Mouse (Mus musculus): ENCODE results near the gene Polr3c. TPM values are rescaled to one million over a fixed set of nuclear protein-coding genes. Genes with fewer than 3 reads are reported as not detected.

Gene Polr3c
- polyA plus RNA-seq, 1 experiment: 36.5 TPM

DNA sequence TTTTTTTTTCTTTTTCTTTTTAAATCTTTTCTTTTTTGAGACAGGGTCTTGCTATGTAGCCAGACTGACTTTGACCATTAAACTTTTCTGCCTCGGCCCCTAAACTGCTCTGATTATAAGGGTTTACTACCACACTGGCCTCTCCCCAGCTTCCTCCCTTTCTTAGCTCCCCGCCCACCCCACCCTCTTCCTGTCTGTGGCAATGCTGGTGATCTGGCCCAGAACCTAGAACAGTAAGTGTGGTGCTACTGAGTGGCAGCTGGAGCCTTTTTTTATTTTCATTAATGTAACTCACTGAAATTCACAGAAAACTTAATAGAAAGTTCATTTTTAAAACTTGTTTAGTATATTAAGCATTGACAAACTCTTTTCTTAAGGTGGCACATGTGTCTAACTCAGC lies 11.6 kb downstream of the Polr3c start:
- H3K4me3 ChIP-seq (ENCODE audit: insufficient read depth, low read length): no peak overlapping the region
- TF ChIP-seq CTCF (IDR thresholded peaks at IDR 0.05; ENCODE audit: extremely low read depth, insufficient read depth, low read length) (no peak), POLR2A (IDR thresholded peaks at IDR 0.05; ENCODE audit: extremely low read depth, insufficient read depth, low read length) (no peak)
- H3K4me1 ChIP-seq (ENCODE audit: control insufficient read depth, insufficient read depth, low read length): no peaks in the 10 kb centered on the region
- H3K27ac ChIP-seq (ENCODE audit: insufficient read depth, low read length): no peak overlapping the region

DNA sequence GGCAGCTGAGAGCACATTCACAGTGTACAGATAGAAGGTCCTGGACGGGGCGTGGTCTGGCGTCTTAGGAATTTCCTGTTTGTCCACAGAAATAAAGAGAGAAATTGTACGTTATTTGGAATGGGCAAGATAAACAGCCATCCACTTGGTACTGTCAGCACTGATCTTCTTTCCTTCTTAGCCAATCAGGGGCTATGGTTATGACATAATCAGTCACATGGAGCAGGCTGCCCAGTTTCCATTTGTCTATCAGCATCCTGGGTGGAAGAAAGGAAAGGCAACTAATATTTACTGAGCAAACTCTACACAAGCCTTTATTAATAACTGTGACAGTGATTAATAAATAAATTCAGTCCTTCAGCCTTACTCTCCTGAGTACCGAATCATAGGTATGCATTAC lies 13.1 kb downstream of the Polr3c start:
- Histone ChIP-seq H3K27ac (ENCODE audit: insufficient read depth, low read length) (no peak overlapping the region), H3K4me1 (ENCODE audit: control insufficient read depth, insufficient read depth, low read length) (no peaks in the 10 kb centered on the region), H3K4me3 (ENCODE audit: insufficient read depth, low read length) (no peak overlapping the region)
- TF ChIP-seq CTCF (IDR thresholded peaks at IDR 0.05; ENCODE audit: extremely low read depth, insufficient read depth, low read length): no peak
- TF ChIP-seq POLR2A (IDR thresholded peaks at IDR 0.05; ENCODE audit: extremely low read depth, insufficient read depth, low read length): no peak

DNA sequence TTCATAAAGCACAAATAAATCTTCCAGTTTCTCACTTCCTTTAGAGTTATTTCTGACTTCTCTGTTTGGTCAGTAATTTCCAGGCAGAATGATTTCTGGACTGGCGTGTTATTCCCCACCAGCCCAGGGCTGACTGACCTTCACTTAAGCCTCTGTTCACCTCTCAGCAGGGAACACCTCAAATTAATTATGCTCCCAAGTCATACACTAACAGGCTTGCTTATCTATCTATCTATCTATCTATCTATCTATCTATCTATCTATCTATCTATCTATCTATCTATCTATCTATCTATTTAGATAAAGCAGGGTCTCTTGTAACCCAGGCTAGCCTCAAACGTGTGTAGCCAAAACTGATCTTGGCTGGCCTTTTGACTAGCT lies 18.8 kb downstream of the Polr3c start:
- peak overlapping the region; percentile 43; the same call in 1 of the 2 replicates for H3K4me3 ChIP-seq (ENCODE audit: insufficient read depth, low read length)
- no peak for TF ChIP-seq POLR2A (IDR thresholded peaks at IDR 0.05; ENCODE audit: extremely low read depth, insufficient read depth, low read length)
- TF ChIP-seq CTCF (IDR thresholded peaks at IDR 0.05; ENCODE audit: extremely low read depth, insufficient read depth, low read length): no peak

DNA sequence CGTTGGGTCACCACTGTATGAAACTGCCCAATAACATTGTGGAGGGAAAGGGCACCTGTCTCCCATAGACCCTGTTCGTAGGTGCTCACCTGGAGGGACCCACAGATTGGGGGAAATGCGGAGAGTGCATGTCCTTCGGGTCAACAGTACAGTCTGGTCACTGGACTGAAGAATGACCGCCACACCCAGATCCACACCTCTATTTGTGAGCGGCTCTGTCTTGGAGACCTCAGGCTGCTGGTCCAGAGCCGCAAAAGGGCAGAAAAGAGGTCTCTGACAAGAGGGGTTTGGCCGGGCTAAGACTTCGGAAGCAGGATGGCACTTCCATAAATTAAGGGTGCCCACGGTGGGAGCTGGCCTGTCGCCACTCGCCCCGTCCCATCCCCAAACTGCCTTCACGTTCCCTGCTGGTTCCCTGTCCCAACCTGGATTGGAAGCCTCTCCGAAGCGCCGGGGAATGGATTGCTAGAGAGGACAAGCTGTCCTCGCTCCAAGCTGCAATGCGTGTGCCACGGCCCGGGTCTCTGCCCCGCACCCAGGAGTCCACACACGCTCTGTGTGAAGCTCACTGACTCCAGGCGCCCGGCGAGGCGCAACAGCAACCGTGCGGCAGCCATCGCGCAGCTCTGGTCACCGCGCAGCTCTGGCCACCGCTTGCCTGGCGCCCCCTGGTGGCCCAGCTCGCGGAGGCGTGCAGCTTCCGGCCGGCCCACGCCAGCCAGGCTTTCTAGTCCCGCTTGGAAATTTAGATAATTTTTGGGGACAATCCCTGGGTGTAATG lies 19.3 kb downstream of the Polr3c start, which contains the start of gene Nudt17:
Gene Nudt17, minus strand, starts transcription at position 660 of the 781 bp plus-strand sequence.
- Histone ChIP-seq H3K4me3 (ENCODE audit: insufficient read depth, low read length) (peak within 1 kb of the TSS; percentile 43), H3K27ac (ENCODE audit: insufficient read depth, low read length) (no peak within 1 kb of the TSS), H3K4me1 (ENCODE audit: control insufficient read depth, insufficient read depth, low read length) (no peaks in the 10 kb centered on the region)
- TF ChIP-seq CTCF (IDR thresholded peaks at IDR 0.05; ENCODE audit: extremely low read depth, insufficient read depth, low read length): peak; percentile 59
- no peak for TF ChIP-seq POLR2A (IDR thresholded peaks at IDR 0.05; ENCODE audit: extremely low read depth, insufficient read depth, low read length)

More for the DNA sequence above, 18.8 kb downstream of the Polr3c start:
- Histone ChIP-seq H3K27ac (ENCODE audit: insufficient read depth, low read length) (no peak overlapping the region), H3K4me1 (ENCODE audit: control insufficient read depth, insufficient read depth, low read length) (no peaks in the 10 kb centered on the region)

DNA sequence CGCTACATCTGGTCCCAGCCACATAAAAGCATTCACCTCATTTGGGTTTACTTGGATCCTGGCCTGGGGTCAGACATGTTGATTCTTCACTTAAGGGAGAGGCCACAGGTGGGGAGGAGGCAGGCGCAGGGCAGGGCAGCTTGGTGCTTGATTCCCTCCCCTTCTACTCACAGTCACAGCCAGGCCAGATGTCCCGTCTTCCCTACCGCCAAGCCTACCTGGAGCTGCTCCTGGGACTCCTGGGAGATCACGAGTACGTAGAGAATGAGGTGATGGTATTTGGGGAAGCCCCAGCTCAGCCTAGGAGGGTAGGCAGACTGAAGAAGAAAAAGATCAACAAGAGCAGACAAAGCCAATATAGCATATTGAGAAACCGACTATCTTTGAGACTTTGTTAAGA lies 20.4 kb downstream of the Polr3c start:
- H3K4me1 ChIP-seq (ENCODE audit: control insufficient read depth, insufficient read depth, low read length): no peaks in the 10 kb centered on the region
- no peak overlapping the region for H3K4me3 ChIP-seq (ENCODE audit: insufficient read depth, low read length)
- no peak for TF ChIP-seq CTCF (IDR thresholded peaks at IDR 0.05; ENCODE audit: extremely low read depth, insufficient read depth, low read length)
- no peak for TF ChIP-seq POLR2A (IDR thresholded peaks at IDR 0.05; ENCODE audit: extremely low read depth, insufficient read depth, low read length)
- no peak overlapping the region for H3K27ac ChIP-seq (ENCODE audit: insufficient read depth, low read length)

DNA sequence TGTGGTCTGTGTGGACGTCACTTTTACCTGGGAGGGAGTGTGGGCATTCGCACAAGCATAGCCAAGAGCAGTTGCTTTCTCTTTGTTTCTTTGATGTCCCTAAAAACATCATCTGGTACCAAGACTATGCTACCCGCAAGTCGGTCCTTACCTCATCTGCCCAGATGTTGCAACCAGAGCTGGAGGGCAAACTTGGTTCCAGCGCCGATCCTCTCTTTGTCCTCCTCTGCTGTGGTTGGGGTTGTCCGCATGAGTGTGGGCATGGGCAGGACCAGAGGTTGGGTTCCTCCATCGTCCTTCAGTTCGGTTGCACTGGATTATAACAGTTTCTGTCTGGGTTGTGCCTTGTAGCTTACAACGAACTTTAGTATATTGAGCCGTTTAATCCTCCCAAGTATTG lies 21.2 kb downstream of the Polr3c start:
- Histone ChIP-seq H3K4me3 (ENCODE audit: insufficient read depth, low read length) (no peak overlapping the region), H3K27ac (ENCODE audit: insufficient read depth, low read length) (no peak overlapping the region), H3K4me1 (ENCODE audit: control insufficient read depth, insufficient read depth, low read length) (no peaks in the 10 kb centered on the region)
- TF ChIP-seq POLR2A (IDR thresholded peaks at IDR 0.05; ENCODE audit: extremely low read depth, insufficient read depth, low read length): no peak
- no peak for TF ChIP-seq CTCF (IDR thresholded peaks at IDR 0.05; ENCODE audit: extremely low read depth, insufficient read depth, low read length)

DNA sequence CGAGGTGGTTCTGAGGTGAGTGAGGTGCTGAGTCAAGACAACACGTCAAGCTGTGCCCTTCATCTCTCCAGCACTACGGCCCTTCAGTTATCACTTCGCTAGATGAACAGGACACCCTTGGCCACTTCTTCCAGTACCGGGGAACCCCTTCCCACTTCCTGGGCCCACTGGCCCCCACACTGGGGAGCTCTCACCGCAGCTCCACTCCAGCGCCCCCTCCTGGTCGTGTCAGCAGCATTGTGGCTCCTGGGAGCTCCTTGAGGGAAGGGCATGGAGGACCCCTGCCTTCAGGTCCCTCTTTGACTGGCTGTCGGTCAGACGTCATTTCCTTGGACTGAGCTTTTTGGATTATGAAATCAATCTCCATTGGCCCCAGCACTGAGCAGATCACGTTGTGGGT lies 22.6 kb downstream of the Polr3c start:
- Histone ChIP-seq H3K27ac (ENCODE audit: insufficient read depth, low read length) (no peak overlapping the region), H3K4me1 (ENCODE audit: control insufficient read depth, insufficient read depth, low read length) (no peaks in the 10 kb centered on the region), H3K4me3 (ENCODE audit: insufficient read depth, low read length) (no peak overlapping the region)
- TF ChIP-seq CTCF (IDR thresholded peaks at IDR 0.05; ENCODE audit: extremely low read depth, insufficient read depth, low read length) (0 out of 2 replicates have a peak, but pooled peaks have one; percentile 20), POLR2A (IDR thresholded peaks at IDR 0.05; ENCODE audit: extremely low read depth, insufficient read depth, low read length) (no peak)

DNA sequence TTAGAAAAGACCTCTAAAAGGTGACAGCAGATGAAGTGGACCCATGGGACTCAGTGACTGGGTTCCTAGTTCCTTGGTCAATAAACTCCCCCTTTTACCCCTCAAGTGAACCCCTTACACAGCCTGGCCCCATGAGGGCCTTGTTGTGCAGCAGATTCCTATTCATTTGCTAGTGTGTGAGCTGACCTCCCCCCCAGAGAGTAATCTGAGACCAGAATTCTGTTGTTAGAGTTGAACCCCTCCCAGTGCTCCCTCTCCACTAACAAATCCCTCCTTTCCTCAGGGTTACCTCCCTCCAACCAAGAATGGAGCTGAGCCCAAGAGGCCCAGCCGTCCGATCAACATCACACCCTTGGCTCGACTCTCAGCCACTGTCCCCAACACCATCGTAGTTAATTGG lies 26.4 kb downstream of the Polr3c start:
- Histone ChIP-seq H3K4me1 (ENCODE audit: control insufficient read depth, insufficient read depth, low read length) (no peaks in the 10 kb centered on the region), H3K4me3 (ENCODE audit: insufficient read depth, low read length) (no peak overlapping the region), H3K27ac (ENCODE audit: insufficient read depth, low read length) (no peak overlapping the region)
- TF ChIP-seq POLR2A (IDR thresholded peaks at IDR 0.05; ENCODE audit: extremely low read depth, insufficient read depth, low read length) (no peak), CTCF (IDR thresholded peaks at IDR 0.05; ENCODE audit: extremely low read depth, insufficient read depth, low read length) (no peak)

DNA sequence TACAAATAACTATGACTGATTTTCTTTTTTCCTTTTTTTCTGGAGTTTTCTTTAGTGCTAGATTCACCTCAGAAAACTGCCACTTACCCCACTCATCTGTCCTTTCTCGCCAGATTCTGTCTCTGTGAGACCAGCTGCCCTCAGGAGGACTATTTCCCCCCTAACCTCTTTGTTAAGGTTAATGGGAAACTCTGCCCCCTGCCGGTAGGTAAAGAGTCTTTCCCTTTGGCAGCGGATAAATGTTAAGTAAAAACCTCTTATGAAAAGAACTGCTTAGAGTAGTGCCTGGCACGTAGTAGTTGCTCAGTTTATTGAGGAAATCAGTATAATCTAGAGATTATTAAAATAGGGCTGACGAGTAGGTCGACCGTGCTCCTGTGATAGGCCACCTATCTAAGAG lies 27.1 kb downstream of the Polr3c start:
- TF ChIP-seq POLR2A (IDR thresholded peaks at IDR 0.05; ENCODE audit: extremely low read depth, insufficient read depth, low read length) (no peak), CTCF (IDR thresholded peaks at IDR 0.05; ENCODE audit: extremely low read depth, insufficient read depth, low read length) (no peak)
- no peak overlapping the region for H3K4me3 ChIP-seq (ENCODE audit: insufficient read depth, low read length)

DNA sequence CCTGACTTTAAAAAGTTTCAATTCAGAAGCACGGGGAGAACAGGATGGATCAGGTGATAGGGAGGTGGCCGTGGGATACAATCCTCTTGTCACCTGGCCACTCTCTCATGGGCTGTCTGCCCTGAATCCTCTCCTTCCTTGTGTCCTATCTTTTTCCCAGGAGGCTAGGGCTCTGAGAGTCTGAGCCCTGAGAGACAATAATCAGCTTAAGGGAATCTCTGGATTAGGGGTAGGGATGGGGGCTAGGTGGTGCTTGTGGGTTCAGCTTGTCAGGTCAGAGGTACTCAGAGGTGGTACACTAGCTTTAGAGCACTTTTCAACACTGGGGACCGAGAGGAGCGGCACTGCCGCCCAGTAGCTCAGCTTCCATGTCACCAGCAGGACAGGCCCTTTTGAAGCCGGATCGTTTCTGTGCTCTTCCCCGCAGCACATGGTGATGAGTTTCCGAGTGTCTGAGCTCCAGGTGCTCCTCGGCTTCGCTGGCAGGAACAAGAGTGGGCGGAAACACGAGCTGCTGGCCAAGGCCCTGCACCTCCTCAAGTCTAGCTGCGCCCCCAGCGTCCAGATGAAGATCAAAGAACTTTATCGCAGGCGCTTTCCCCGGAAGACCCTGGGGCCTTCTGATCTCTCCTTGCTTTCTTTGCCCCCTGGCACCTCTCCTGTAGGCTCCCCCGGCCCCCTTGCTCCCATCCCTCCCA lies 28.3 kb downstream of the Polr3c start:
- Histone ChIP-seq H3K4me1 (ENCODE audit: control insufficient read depth, insufficient read depth, low read length) (no peaks in the 10 kb centered on the region), H3K4me3 (ENCODE audit: insufficient read depth, low read length) (no peak overlapping the region), H3K27ac (ENCODE audit: insufficient read depth, low read length) (no peak overlapping the region)
- TF ChIP-seq POLR2A (IDR thresholded peaks at IDR 0.05; ENCODE audit: extremely low read depth, insufficient read depth, low read length) (no peak), CTCF (IDR thresholded peaks at IDR 0.05; ENCODE audit: extremely low read depth, insufficient read depth, low read length) (no peak)

More for the DNA sequence above, 27.1 kb downstream of the Polr3c start:
- Histone ChIP-seq H3K27ac (ENCODE audit: insufficient read depth, low read length) (no peak overlapping the region), H3K4me1 (ENCODE audit: control insufficient read depth, insufficient read depth, low read length) (no peaks in the 10 kb centered on the region)
